Mouse (Mus musculus) midbrain, embryonic 13.5 days (tissue): ENCODE measurements at regions not wholly inside any gene's neighbourhood (a gene's known extent, or its start where the extent isn't known, plus 50 kb on each side); places are given as distances from the start of the nearest gene placed in this dataset.

ENCODE experiments used
- ATAC-seq: fragments of 200-750 bp; cut with Nextera tagmentation; 2 replicates; pipeline ENCODE4 v1.8.0; 2017; ENCODE audit warnings: mild to moderate bottlenecking, moderate TSS enrichment, moderate library complexity
- H3K27ac ChIP-seq: fragments of 300-500 bp; sonication (generic); 2 replicates; pipeline ENCODE4 v1.5.1; 2015; ENCODE audit warnings: inconsistent platforms, mild to moderate bottlenecking, moderate library complexity
- H3K27me3 ChIP-seq: fragments of 300-500 bp; sonication (generic); 2 replicates; pipeline ENCODE4 v1.6.1; 2015; ENCODE audit warnings: mild to moderate bottlenecking, inconsistent platforms
- H3K36me3 ChIP-seq: fragments of 300-500 bp; sonication (generic); 2 replicates; pipeline ENCODE4 v1.6.1; 2015; ENCODE audit warnings: mild to moderate bottlenecking, inconsistent platforms
- H3K4me1 ChIP-seq: fragments of 300-500 bp; sonication (generic); replicated peaks from 2 replicates; pipeline ENCODE4 v1.6.1; 2015; ENCODE audit warnings: inconsistent platforms
- H3K4me2 ChIP-seq: fragments of 300-500 bp; sonication (generic); replicated peaks from 2 replicates; pipeline ENCODE4 v1.6.1; 2015; ENCODE audit warnings: moderate library complexity, mild to moderate bottlenecking, inconsistent platforms
- H3K4me3 ChIP-seq: fragments of 300-500 bp; sonication (generic); replicated peaks from 2 replicates; pipeline ENCODE4 v1.5.1; 2015; ENCODE audit warnings: mild to moderate bottlenecking, inconsistent platforms
- H3K9ac ChIP-seq: fragments of 300-500 bp; sonication (generic); replicated peaks from 2 replicates; pipeline ENCODE4 v1.6.1; 2015; ENCODE audit warnings: mild to moderate bottlenecking, inconsistent platforms
- H3K9me3 ChIP-seq: fragments of 300-500 bp; sonication (generic); 2 replicates; pipeline ENCODE4 v1.6.1; 2016; ENCODE audit warnings: mild to moderate bottlenecking, inconsistent platforms
- WGBS: fragments of 180-500 bp; shearing (Covaris S2); methylation state at CpG from one replicate; pipeline ENCODE4 v1.1.7; 2015; 5-methylcytosine and 5-hydroxymethylcytosine counted together

DNA sequence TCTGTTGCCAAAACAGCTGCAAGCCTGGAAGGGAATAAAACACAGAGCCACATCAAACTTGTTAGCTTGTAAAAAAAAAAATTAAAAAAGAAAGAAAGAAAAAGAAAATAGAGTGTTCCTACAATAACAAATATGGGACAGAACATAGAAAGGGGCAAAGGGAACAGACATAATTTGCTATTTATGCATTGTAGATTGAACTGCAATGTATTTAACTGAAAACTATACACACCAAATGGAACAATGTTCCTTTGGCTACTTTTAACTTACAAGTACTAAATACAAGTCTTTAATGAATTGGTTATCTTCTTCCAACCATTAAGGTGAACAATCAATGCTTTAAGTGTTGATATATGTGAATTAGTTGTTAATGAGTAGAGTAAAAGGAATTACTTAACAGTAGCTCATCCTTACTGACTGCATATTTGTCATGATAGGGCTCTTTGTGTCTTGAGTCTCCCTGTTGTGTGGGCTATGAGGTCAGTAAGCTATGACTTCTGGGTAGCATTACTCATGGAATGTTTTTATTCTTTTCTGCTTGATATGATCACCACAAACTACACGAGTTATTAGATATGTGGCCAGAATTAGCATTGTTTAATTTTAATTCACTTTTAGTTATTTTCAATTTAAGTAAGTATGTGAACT lies 597.0 kb upstream of the Megf9 start:
- H3K4me1 ChIP-seq = peaks cover 4% of the 10 kb centered on the region; the same call in 1 of the 2 replicates
- H3K36me3 ChIP-seq = no peaks in the 10 kb centered on the region
- no peak overlapping the region for H3K4me2 ChIP-seq
- H3K9ac ChIP-seq = no peak overlapping the region
- H3K27ac ChIP-seq = no peak overlapping the region
- H3K27me3 ChIP-seq = no peaks in the 10 kb centered on the region
- no peaks in the 10 kb centered on the region for H3K9me3 ChIP-seq
- 0 out of 2 replicates have a peak, but pooled peaks have one; percentile 35 for ATAC-seq
- H3K4me3 ChIP-seq = no peak overlapping the region
- 46% methylated on average over 1 of the region's 1 CpGs for WGBS

DNA sequence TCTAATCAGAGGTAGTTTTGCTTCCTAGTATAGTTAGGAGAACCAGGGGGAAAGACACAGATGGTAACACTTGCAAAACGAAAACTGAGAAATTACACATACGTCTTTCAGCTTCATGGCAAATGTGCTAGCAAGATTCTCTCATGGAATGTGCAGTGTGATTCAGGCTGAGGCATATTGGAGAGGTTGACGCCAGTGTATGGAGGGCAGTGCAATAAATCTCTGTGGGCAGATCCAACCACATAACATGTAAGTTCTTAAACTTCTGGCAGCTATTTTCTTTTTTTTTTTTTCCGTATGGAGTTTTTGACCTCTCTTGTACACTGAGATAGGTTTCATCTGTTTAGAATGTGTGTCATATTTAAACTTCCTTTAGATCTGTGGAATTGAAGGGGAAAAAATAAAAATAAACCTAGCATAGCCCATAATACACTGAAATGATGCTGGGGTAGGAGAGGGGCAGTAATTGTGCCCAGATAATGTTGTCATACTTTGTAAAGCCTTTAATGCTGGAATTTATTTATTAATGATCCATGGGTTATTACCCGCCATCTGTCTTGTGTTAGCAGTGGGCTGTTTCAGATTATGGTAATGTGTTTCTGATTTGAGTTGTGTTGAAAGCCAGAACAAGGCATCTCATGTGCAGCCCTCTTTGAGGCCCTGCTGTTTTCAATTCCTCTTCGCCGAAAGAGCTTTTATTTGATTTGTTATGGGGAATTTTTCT lies 596.3 kb upstream of the Megf9 start:
- Histone ChIP-seq H3K9me3 (no peaks in the 10 kb centered on the region), H3K4me3 (no peak overlapping the region), H3K36me3 (no peaks in the 10 kb centered on the region), H3K4me1 (peaks cover 4% of the 10 kb centered on the region; the same call in 1 of the 2 replicates), H3K9ac (no peak overlapping the region), H3K4me2 (no peak overlapping the region), H3K27ac (no peak overlapping the region), H3K27me3 (no peaks in the 10 kb centered on the region)
- peak; percentile 92 for ATAC-seq
- WGBS = 34% methylated on average over 7 of the region's 7 CpGs

DNA sequence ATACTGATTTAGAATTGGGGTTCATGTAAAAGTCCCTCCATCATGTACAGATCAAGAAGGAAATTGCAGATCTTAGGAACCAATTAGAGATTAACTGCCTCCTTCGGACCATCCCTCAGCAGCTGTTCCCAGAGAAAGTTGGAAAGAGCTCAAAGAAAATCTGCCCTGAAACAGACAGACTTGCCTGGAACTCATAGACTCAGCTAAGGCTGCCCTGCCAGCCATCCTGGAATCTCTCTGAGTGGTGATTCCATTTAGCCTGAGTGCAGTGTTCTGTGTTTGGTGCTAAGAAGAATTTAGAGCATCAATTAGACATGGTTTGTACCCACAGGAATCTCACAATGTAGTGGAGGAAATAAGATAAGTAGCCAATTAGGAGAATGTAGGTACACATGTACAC lies 594.5 kb upstream of the Megf9 start:
- no peak overlapping the region for H3K4me2 ChIP-seq
- H3K9me3 ChIP-seq = no peaks in the 10 kb centered on the region
- H3K27ac ChIP-seq = no peak overlapping the region
- H3K4me3 ChIP-seq = no peak overlapping the region
- no peak for ATAC-seq
- no peaks in the 10 kb centered on the region for H3K27me3 ChIP-seq
- peaks cover 4% of the 10 kb centered on the region; the same call in 1 of the 2 replicates for H3K4me1 ChIP-seq
- H3K9ac ChIP-seq = no peak overlapping the region
- WGBS = 68% methylated on average over 1 of the region's 1 CpGs
- no peaks in the 10 kb centered on the region for H3K36me3 ChIP-seq
